ENCODE assay signal across 8 mouse cellular contexts in the genomic region with DNA sequence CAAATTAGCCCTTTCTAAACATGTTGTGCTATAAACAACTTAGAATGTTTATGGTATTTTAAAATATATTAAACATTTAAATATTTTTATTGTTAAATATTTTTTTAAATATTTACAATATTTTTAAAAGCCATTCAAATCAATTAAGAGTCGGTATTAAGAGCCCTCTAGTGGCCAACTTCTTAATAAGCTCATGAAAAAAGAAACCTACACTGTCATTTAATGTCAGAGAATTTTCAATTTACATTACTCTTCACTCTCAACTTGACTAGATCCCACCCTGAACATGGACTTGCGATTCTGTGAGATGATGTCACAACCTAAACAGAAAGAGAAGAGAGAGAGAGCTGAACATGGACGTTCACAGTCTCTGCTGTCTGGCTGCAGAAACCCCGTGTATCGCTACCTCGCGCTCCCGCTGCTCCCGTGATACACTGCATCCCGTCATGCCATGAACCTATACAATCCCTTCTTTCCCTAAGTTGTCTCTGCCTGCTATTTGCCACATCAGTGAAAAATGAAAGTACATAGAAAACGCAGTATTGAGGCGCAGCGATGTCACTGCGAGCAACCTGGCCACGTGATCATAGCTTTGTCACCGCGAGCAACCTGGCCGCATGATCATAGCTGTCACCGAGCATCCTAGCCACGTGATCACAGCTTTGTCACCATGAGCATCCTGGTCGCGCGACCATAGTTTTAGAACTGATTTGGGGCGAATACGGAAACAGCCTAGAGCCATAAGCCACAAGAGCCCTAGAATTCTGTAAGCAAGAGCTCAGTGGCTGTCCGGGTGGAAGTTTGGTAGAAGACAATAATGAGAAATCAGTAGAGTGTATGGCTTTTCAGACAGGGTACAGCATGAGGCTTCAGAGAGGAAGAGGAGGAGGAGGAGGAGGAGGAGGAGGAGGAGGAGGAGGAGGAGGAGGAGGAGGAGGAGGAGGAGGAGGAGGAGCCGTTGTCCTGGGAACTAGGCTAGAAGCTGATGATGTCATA. TPM values are rescaled to one million over a fixed set of nuclear protein-coding genes. Genes with fewer than 3 reads are reported as not detected.
DNase-seq lines count a peak whose midpoint lies in the region; ATAC-seq and TF ChIP-seq lines count a peak whose summit lies in the region.

No protein-coding gene starts in this region.

- H3K4me3 ChIP-seq in kidney, embryonic 14.5 days (ENCODE audit: low read length), result peak overlapping the region; percentile 26
- H3K4me3 ChIP-seq in cerebellum, adult 2 months (replicated peaks; ENCODE audit: insufficient read depth, low read depth, low read length), result peak overlapping the region; percentile 44
- no peak overlapping the region; the same call in 1 of the 2 replicates for H3K4me3 ChIP-seq in kidney, postnatal 0 days (replicated peaks; ENCODE audit: low read depth, low read length)
- peak overlapping the region; percentile 33 for H3K4me3 ChIP-seq in liver, embryonic 12.5 days
- peak overlapping the region; percentile 26 for H3K4me3 ChIP-seq in neural tube, embryonic 14.5 days (ENCODE audit: low read depth, low read length)

- ATAC-seq in kidney, embryonic 14.5 days (ENCODE audit: low FRiP score, low TSS enrichment), result peak; percentile 39; the same call in 1 of the 2 replicates
- ATAC-seq in frontal cortex, adult (ENCODE audit: low TSS enrichment), result peak; percentile 87
- ATAC-seq in kidney, postnatal 0 days (replicated peaks; ENCODE audit: low FRiP score, low read depth), result peak; percentile 62; the same call in 1 of the 2 replicates
- ATAC-seq in liver, embryonic 12.5 days, result no peak
- peak; percentile 86 for ATAC-seq in neural tube, embryonic 14.5 days (ENCODE audit: low read depth)

- H3K27me3 ChIP-seq in kidney, embryonic 14.5 days (ENCODE audit: control insufficient read depth, insufficient read depth, low read length), result no peaks in the 10 kb centered on the region
- no peaks in the 10 kb centered on the region for H3K27me3 ChIP-seq in cerebellum, adult 2 months (ENCODE audit: control insufficient read depth, insufficient read depth, low read length)
- H3K27me3 ChIP-seq in kidney, postnatal 0 days (ENCODE audit: insufficient read depth, low read length), result no peaks in the 10 kb centered on the region
- no peaks in the 10 kb centered on the region for H3K27me3 ChIP-seq in liver, embryonic 12.5 days (replicated peaks)
- H3K27me3 ChIP-seq in neural tube, embryonic 14.5 days (ENCODE audit: control insufficient read depth, insufficient read depth, low read length), result no peaks in the 10 kb centered on the region

- DNase-seq in kidney, postnatal 36 days, result no peak
- DNase-seq in cerebellum, adult 2 months, result peak; percentile 32 to 44
- peak; percentile 80 for DNase-seq in kidney, postnatal 0 days (ENCODE audit: low spot score)
- no peak for DNase-seq in urinary bladder, postnatal 4 days (ENCODE audit: low spot score in 2 of 2)

- no peak overlapping the region for H3K9ac ChIP-seq in kidney, embryonic 14.5 days (ENCODE audit: low read depth, low read length)
- 0 out of 2 replicates have a peak overlapping the region, but pooled peaks have one; percentile 18 for H3K9ac ChIP-seq in kidney, postnatal 0 days (ENCODE audit: low read depth, low read length)
- no peak overlapping the region for H3K9ac ChIP-seq in liver, embryonic 12.5 days
- H3K9ac ChIP-seq in neural tube, embryonic 14.5 days (replicated peaks; ENCODE audit: low read depth, low read length), result peak overlapping the region; percentile 32; the same call in 1 of the 2 replicates

- no peak; the same call in 1 of the 2 replicates for TF ChIP-seq CTCF in cerebellum, adult 2 months (IDR thresholded peaks at IDR 0.05; ENCODE audit: borderline replicate concordance, insufficient read depth, low read depth, low read length)
- peak; percentile 49 for TF ChIP-seq CTCF in kidney, postnatal 0 days (IDR thresholded peaks at IDR 0.05; ENCODE audit: low read depth)

- H3K36me3 ChIP-seq in kidney, embryonic 14.5 days (ENCODE audit: control insufficient read depth, insufficient read depth, low read length), result no peaks in the 10 kb centered on the region
- H3K36me3 ChIP-seq in kidney, postnatal 0 days (ENCODE audit: insufficient read depth, low read length), result no peaks in the 10 kb centered on the region
- H3K36me3 ChIP-seq in liver, embryonic 12.5 days, result no peaks in the 10 kb centered on the region
- no peaks in the 10 kb centered on the region for H3K36me3 ChIP-seq in neural tube, embryonic 14.5 days (ENCODE audit: control insufficient read depth, insufficient read depth, low read length)

- peak overlapping the region; percentile 42 for H3K4me2 ChIP-seq in kidney, embryonic 14.5 days (replicated peaks; ENCODE audit: low read depth, low read length)
- peak overlapping the region; percentile 50 for H3K4me2 ChIP-seq in kidney, postnatal 0 days (ENCODE audit: low read length)
- peak overlapping the region; percentile 52 for H3K4me2 ChIP-seq in liver, embryonic 12.5 days
- peak overlapping the region; percentile 41 for H3K4me2 ChIP-seq in neural tube, embryonic 14.5 days (ENCODE audit: low read depth, low read length)

- TF ChIP-seq POLR2A in cerebellum, adult 2 months (IDR thresholded peaks at IDR 0.05; ENCODE audit: borderline replicate concordance, insufficient read depth, low read length), result no peak

- H3K9me3 ChIP-seq in kidney, embryonic 14.5 days (ENCODE audit: control insufficient read depth, low read length), result no peaks in the 10 kb centered on the region
- H3K9me3 ChIP-seq in kidney, postnatal 0 days (replicated peaks; ENCODE audit: low read length), result no peaks in the 10 kb centered on the region
- H3K9me3 ChIP-seq in liver, embryonic 12.5 days (replicated peaks), result no peaks in the 10 kb centered on the region
- no peaks in the 10 kb centered on the region for H3K9me3 ChIP-seq in neural tube, embryonic 14.5 days (ENCODE audit: control insufficient read depth, low read length)

- no peak overlapping the region for H3K27ac ChIP-seq in kidney, embryonic 14.5 days (ENCODE audit: low read depth, low read length)
- no peak overlapping the region for H3K27ac ChIP-seq in cerebellum, adult 2 months (ENCODE audit: insufficient read depth, low read length)
- no peak overlapping the region for H3K27ac ChIP-seq in kidney, postnatal 0 days
- no peak overlapping the region for H3K27ac ChIP-seq in liver, embryonic 12.5 days
- H3K27ac ChIP-seq in neural tube, embryonic 14.5 days (ENCODE audit: low read depth, low read length), result peak overlapping the region; percentile 66; the same call in 1 of the 2 replicates

- WGBS in kidney, embryonic 14.5 days, result 52% methylated on average over 27 of the region's 27 CpGs
- 66% methylated on average over 27 of the region's 27 CpGs for WGBS in cerebellum, adult 2 months
- WGBS in kidney, postnatal 0 days, result 52% methylated on average over 27 of the region's 27 CpGs
- WGBS in liver, embryonic 12.5 days (ENCODE audit: insufficient replicate concordance), result 46% methylated on average over 27 of the region's 27 CpGs
- 58% methylated on average over 27 of the region's 27 CpGs for WGBS in neural tube, embryonic 14.5 days

- H3K4me1 ChIP-seq in kidney, embryonic 14.5 days (ENCODE audit: control insufficient read depth, insufficient read depth, low read length), result no peaks in the 10 kb centered on the region
- H3K4me1 ChIP-seq in cerebellum, adult 2 months (ENCODE audit: control insufficient read depth, insufficient read depth, low read length), result no peaks in the 10 kb centered on the region
- H3K4me1 ChIP-seq in kidney, postnatal 0 days (replicated peaks; ENCODE audit: insufficient read depth, low read length), result no peaks in the 10 kb centered on the region
- no peaks in the 10 kb centered on the region; the same call in 1 of the 2 replicates for H3K4me1 ChIP-seq in liver, embryonic 12.5 days
- H3K4me1 ChIP-seq in neural tube, embryonic 14.5 days (ENCODE audit: control insufficient read depth, insufficient read depth, low read length), result no peaks in the 10 kb centered on the region

RNA-seq across cellular contexts. Expression of gene Casc1, which starts 23.4 kb away (rescaled TPM):
- polyA plus RNA-seq in kidney, embryonic 14.5 days (2014; fragmentation: Nextera tagmentation; extraction: Ambion mirVana), result 0.20 and 0.79 TPM in 2 replicates
- polyA plus RNA-seq in cerebellum, adult 2 months (2012; rRNA removed), result 1.3 and 1.4 TPM in 2 replicates
- polyA plus RNA-seq in kidney, postnatal 0 days (2015; fragmentation: Nextera tagmentation; extraction: Ambion mirVana), result 0.46 TPM in 2 replicates
- polyA plus RNA-seq in liver, embryonic 12.5 days (2016; fragmentation: Nextera tagmentation; extraction: Ambion mirVana), result 0.13 TPM in 2 replicates
- polyA plus RNA-seq in neural tube, embryonic 14.5 days (2014; fragmentation: Nextera tagmentation; extraction: Ambion mirVana), result 0.93 and 1.4 TPM in 2 replicates

RNA-seq across cellular contexts. Expression of gene Etfrf1, which starts 23.5 kb away (rescaled TPM):
- polyA plus RNA-seq in kidney, embryonic 14.5 days (2014; fragmentation: Nextera tagmentation; extraction: Ambion mirVana), result 39.2 and 47.3 TPM in 2 replicates
- polyA plus RNA-seq in cerebellum, adult 2 months (2012; rRNA removed), result 33.9 and 37.1 TPM in 2 replicates
- polyA plus RNA-seq in kidney, postnatal 0 days (2015; fragmentation: Nextera tagmentation; extraction: Ambion mirVana), result 58.2 and 59.7 TPM in 2 replicates
- 16.6 and 16.7 TPM in 2 replicates for polyA plus RNA-seq in liver, embryonic 12.5 days (2016; fragmentation: Nextera tagmentation; extraction: Ambion mirVana)
- polyA plus RNA-seq in neural tube, embryonic 14.5 days (2014; fragmentation: Nextera tagmentation; extraction: Ambion mirVana), result 26.3 and 29.6 TPM in 2 replicates

Comparison
In these comparisons a context has a peak if more than half of its experiments do, and no peak if none do; other contexts are left out.
1. H3K9ac ChIP-seq: peak in kidney, postnatal 0 days (single experiment) and neural tube, embryonic 14.5 days (single experiment); none in kidney, embryonic 14.5 days (single experiment) and liver, embryonic 12.5 days (single experiment).
2. DNase-seq: peak in cerebellum, adult 2 months (2 of 2) and kidney, postnatal 0 days (single experiment); none in kidney, postnatal 36 days (0 of 2) and urinary bladder, postnatal 4 days (0 of 2).
3. Peak in every context shown above with its lines, with median percentiles within 50 percentile points of each other: H3K4me2 ChIP-seq.